Mouse (Mus musculus) forebrain, embryonic 12.5 days (tissue): Measurements from ENCODE around the gene Golga3. TPM values are rescaled to one million over a fixed set of nuclear protein-coding genes. Genes with fewer than 3 reads are reported as not detected.

Experiments
- ATAC-seq: fragments of 200-750 bp; cut with Nextera tagmentation; 2 replicates; pipeline ENCODE4 v1.8.0; 2017; ENCODE audit warnings: moderate TSS enrichment; ENCODE audit not compliant: low FRiP score
- H3K27ac ChIP-seq: fragments of 300-500 bp; sonication (generic); 2 replicates; pipeline ENCODE4 v1.5.1; 2016; ENCODE audit warnings: mild to moderate bottlenecking
- H3K27me3 ChIP-seq: fragments of 300-500 bp; sonication (generic); 2 replicates; pipeline ENCODE4 v1.6.1; 2016; ENCODE audit warnings: mild to moderate bottlenecking
- H3K36me3 ChIP-seq: fragments of 300-500 bp; sonication (generic); replicated peaks from 2 replicates; pipeline ENCODE4 v1.6.1; 2016; ENCODE audit warnings: mild to moderate bottlenecking
- H3K4me1 ChIP-seq: fragments of 300-500 bp; sonication (generic); 2 replicates; pipeline ENCODE4 v1.6.1; 2016
- H3K4me2 ChIP-seq: fragments of 300-500 bp; sonication (generic); 2 replicates; pipeline ENCODE4 v1.6.1; 2016; ENCODE audit warnings: mild to moderate bottlenecking, moderate library complexity
- H3K4me3 ChIP-seq: fragments of 300-500 bp; sonication (generic); replicated peaks from 2 replicates; pipeline ENCODE4 v1.5.1; 2016; ENCODE audit warnings: mild to moderate bottlenecking
- H3K9ac ChIP-seq: fragments of 300-500 bp; sonication (generic); 2 replicates; pipeline ENCODE4 v1.6.1; 2016; ENCODE audit warnings: mild to moderate bottlenecking
- H3K9me3 ChIP-seq: fragments of 300-500 bp; sonication (generic); 2 replicates; pipeline ENCODE4 v1.6.1; 2016
- WGBS: fragments of 180-500 bp; shearing (Covaris S2); methylation state at CpG from one replicate; pipeline ENCODE4 v1.1.7; 2016; 5-methylcytosine and 5-hydroxymethylcytosine counted together
- polyA plus RNA-seq: library from polyadenylated mRNA; unstranded; fragments of >200 nt; fragmentation: Nextera tagmentation; extraction: Ambion mirVana; gene quantifications from 2 replicates; pipeline ENCODE4 v1.2.1, GENCODE M21; 2016

Golga3 gene
- polyA plus RNA-seq = 23.0 and 24.6 TPM in 2 replicates

- under 1% methylated on average over 41 of the region's 41 CpGs for WGBS
- peak within 1 kb of the TSS; percentile 67 for H3K27ac ChIP-seq
- peaks cover 6% of the 10 kb centered on the region for H3K36me3 ChIP-seq
- H3K4me2 ChIP-seq = peak within 1 kb of the TSS; percentile 87
- H3K9me3 ChIP-seq = no peaks in the 10 kb centered on the region
- peaks cover 13% of the 10 kb centered on the region for H3K4me1 ChIP-seq
- peak; percentile 99 for ATAC-seq
- no peaks in the 10 kb centered on the region for H3K27me3 ChIP-seq
- peak within 1 kb of the TSS; percentile 87 for H3K9ac ChIP-seq
- H3K4me3 ChIP-seq = peak within 1 kb of the TSS; percentile 92
Observed at GRCm38 (mm10) chr5:110176362-110177020, at the start of gene Golga3. Gene Golga3, plus strand, starts transcription at chr5:110176701.

DNA sequence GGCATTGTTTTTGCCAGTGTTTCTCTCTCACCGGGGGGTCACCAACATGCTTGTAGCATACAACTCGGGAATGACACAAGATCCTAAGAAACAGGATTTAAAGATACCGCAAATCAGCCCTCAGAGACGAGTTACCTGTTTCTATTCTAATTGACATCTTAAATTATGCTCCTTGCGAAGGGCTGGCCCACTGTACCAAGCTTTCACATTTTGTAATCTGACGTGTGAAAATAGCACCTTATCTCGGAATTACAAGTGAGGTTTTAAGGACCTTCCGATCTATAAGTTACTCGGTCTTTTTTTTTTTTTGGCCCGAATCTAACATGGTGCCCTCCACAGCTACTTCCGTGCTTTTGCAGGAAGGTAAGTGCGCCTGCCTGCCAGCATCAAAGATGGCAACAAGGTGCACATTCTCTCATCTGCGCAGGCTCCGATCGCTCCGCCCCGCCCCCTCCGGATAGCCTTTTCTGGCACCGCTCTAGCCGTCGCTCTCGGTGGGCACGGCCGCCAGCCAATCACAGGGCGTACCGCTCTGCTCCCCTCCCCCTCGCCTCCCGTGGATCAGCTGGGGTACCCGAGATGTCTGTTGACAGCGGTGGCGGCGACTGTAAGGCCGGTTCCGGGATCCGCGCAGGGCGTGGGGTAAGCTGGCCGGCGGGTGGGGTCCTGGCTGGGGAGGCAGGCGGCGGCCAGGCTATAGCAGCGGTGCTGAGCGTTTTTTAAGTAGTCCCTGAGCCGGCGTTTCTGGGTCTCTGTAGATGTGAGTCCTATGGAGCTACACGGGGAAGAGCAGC is 41.0 kb upstream of the Golga3 start, which contains the start of gene Chfr:
Chfr (plus strand) TSS at position 550 of the 794 bp plus-strand sequence.
- Histone ChIP-seq H3K27ac (peak within 1 kb of the TSS; percentile 78), H3K9ac (peak within 1 kb of the TSS; percentile 81), H3K4me3 (peak within 1 kb of the TSS; percentile 86), H3K4me2 (peak within 1 kb of the TSS; percentile 64), H3K9me3 (0 out of 2 replicates have a peak, but pooled peaks cover 2% of the 10 kb centered on the region), H3K27me3 (no peaks in the 10 kb centered on the region), H3K4me1 (peaks cover 7% of the 10 kb centered on the region; the same call in 1 of the 2 replicates), H3K36me3 (peaks cover 7% of the 10 kb centered on the region)
- 4% methylated on average over 46 of the region's 46 CpGs for WGBS
- peak; percentile 100 for ATAC-seq

- Histone ChIP-seq H3K4me1 (peaks cover 7% of the 10 kb centered on the region; the same call in 1 of the 2 replicates), H3K9me3 (0 out of 2 replicates have a peak, but pooled peaks cover 2% of the 10 kb centered on the region), H3K4me2 (peak overlapping the region; percentile 64), H3K27me3 (no peaks in the 10 kb centered on the region), H3K4me3 (peak overlapping the region; percentile 86), H3K27ac (peak overlapping the region; percentile 78), H3K36me3 (peaks cover 7% of the 10 kb centered on the region; the same call in 1 of the 2 replicates), H3K9ac (peak overlapping the region; percentile 81)
- peak; percentile 67 for ATAC-seq
- 7% methylated on average over 18 of the region's 18 CpGs for WGBS
Observed at GRCm38 (mm10) chr5:110136087-110136464, 40.4 kb upstream of the Golga3 start.

DNA sequence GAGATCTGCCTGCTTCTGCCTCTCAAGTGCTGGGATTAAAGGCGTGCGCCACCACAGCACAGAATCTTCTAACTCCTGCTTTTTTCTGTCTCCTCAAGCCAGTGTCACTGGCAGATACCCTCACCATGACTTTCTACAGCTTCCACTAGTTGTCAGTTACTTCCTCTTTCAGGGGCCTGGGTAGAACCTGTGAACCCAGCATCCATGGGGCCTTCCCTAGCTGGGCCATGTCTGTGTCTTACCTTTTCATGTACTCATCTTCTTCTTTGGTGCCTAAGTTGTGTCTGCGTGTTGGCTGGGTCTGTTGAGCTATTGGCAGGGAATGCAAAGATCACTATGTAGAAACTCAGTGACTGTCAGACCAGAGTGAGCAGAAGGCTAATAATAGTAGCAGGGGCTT is 38.7 kb upstream of the Golga3 start:
- H3K4me2 ChIP-seq = no peak overlapping the region
- H3K27me3 ChIP-seq = no peaks in the 10 kb centered on the region
- H3K36me3 ChIP-seq = peaks cover 17% of the 10 kb centered on the region
- H3K9ac ChIP-seq = no peak overlapping the region
- H3K9me3 ChIP-seq = 0 out of 2 replicates have a peak, but pooled peaks cover 2% of the 10 kb centered on the region
- no peak overlapping the region for H3K4me3 ChIP-seq
- 94% methylated on average over 3 of the region's 3 CpGs for WGBS
- ATAC-seq = no peak
- no peak overlapping the region for H3K27ac ChIP-seq
- H3K4me1 ChIP-seq = peaks cover 7% of the 10 kb centered on the region; the same call in 1 of the 2 replicates

GRCm38 (mm10) chr5:110139325-110139724 is 37.2 kb upstream of the Golga3 start:
- ATAC-seq = no peak
- Histone ChIP-seq H3K9me3 (no peaks in the 10 kb centered on the region), H3K36me3 (peaks cover 28% of the 10 kb centered on the region), H3K4me2 (no peak overlapping the region), H3K27ac (no peak overlapping the region), H3K4me3 (no peak overlapping the region), H3K27me3 (no peaks in the 10 kb centered on the region), H3K4me1 (peaks cover 7% of the 10 kb centered on the region; the same call in 1 of the 2 replicates), H3K9ac (no peak overlapping the region)
- WGBS = 100% methylated on average over 3 of the region's 3 CpGs

GRCm38 (mm10) chr5:110140424-110140823 is 36.1 kb upstream of the Golga3 start:
- no peak for ATAC-seq
- no peak overlapping the region for H3K4me2 ChIP-seq
- H3K9ac ChIP-seq = no peak overlapping the region
- H3K27me3 ChIP-seq = no peaks in the 10 kb centered on the region
- H3K4me3 ChIP-seq = no peak overlapping the region
- no peak overlapping the region for H3K27ac ChIP-seq
- H3K36me3 ChIP-seq = peaks cover 39% of the 10 kb centered on the region
- peaks cover 7% of the 10 kb centered on the region; the same call in 1 of the 2 replicates for H3K4me1 ChIP-seq
- 89% methylated on average over 7 of the region's 7 CpGs for WGBS
- no peaks in the 10 kb centered on the region for H3K9me3 ChIP-seq

GRCm38 (mm10) chr5:110142309-110142708 is 34.2 kb upstream of the Golga3 start:
- no peak overlapping the region for H3K4me3 ChIP-seq
- H3K27ac ChIP-seq = no peak overlapping the region
- peaks cover 55% of the 10 kb centered on the region for H3K36me3 ChIP-seq
- no peaks in the 10 kb centered on the region for H3K4me1 ChIP-seq
- 92% methylated on average over 2 of the region's 2 CpGs for WGBS
- no peak overlapping the region for H3K9ac ChIP-seq
- H3K27me3 ChIP-seq = no peaks in the 10 kb centered on the region
- H3K4me2 ChIP-seq = no peak overlapping the region
- no peaks in the 10 kb centered on the region for H3K9me3 ChIP-seq
- no peak for ATAC-seq

GRCm38 (mm10) chr5:110143007-110143406 is 33.5 kb upstream of the Golga3 start:
- H3K36me3 ChIP-seq = peaks cover 62% of the 10 kb centered on the region
- H3K4me2 ChIP-seq = no peak overlapping the region
- H3K27ac ChIP-seq = no peak overlapping the region
- H3K27me3 ChIP-seq = no peaks in the 10 kb centered on the region
- no peak overlapping the region for H3K9ac ChIP-seq
- no peak for ATAC-seq
- 88% methylated on average over 5 of the region's 5 CpGs for WGBS
- H3K9me3 ChIP-seq = no peaks in the 10 kb centered on the region
- H3K4me3 ChIP-seq = no peak overlapping the region
- no peaks in the 10 kb centered on the region for H3K4me1 ChIP-seq

DNA sequence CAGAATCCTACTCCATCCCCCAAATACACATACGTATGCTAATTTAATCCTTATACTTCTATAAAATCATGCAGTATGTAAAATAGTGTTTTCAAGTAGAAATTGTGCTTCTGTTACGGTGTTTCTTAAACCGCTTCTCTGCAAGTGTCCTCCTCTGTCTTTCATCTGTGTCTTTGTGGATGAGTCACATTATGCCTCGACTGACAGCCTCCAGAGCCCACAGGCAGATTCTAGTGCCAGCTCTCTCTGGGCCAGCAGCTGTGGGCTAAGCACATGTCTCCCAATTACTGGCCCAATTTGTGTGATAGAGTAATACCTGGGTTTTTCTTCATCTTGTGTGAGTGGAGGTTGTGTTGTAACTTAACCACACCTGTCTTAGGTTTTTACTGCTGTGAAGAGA is 7.1 kb upstream of the Golga3 start:
- Histone ChIP-seq H3K36me3 (peaks cover 57% of the 10 kb centered on the region), H3K27me3 (no peaks in the 10 kb centered on the region), H3K4me2 (no peak overlapping the region), H3K27ac (no peak overlapping the region), H3K4me3 (no peak overlapping the region), H3K4me1 (no peaks in the 10 kb centered on the region), H3K9me3 (no peaks in the 10 kb centered on the region), H3K9ac (no peak overlapping the region)
- 97% methylated on average over 4 of the region's 4 CpGs for WGBS
- no peak for ATAC-seq

DNA sequence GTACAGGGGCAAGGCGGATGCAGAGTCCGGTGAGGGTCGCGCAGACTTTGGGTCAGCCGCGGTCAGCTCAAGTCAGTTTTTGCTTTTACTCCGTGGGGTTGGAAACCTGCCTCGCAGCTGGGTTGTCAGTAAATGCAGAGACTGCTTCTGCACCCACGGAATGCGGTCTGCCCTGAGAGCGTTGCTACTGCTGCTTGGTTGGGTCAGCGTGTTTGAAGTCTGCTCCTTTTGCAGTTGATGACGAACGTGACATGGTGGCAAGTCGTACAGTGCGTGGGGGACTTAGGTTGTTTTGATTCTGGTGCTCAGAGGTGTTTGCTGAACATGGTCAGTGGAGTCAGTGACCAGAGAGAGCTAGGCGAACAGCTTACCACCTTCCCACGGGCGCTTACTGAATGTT is 520 bp downstream of the Golga3 start:
- H3K4me2 ChIP-seq = peak overlapping the region; percentile 87
- peak overlapping the region; percentile 87 for H3K9ac ChIP-seq
- peak overlapping the region; percentile 67 for H3K27ac ChIP-seq
- WGBS = 6% methylated on average over 19 of the region's 19 CpGs
- H3K27me3 ChIP-seq = no peaks in the 10 kb centered on the region
- H3K9me3 ChIP-seq = no peaks in the 10 kb centered on the region
- peaks cover 5% of the 10 kb centered on the region; the same call in 1 of the 2 replicates for H3K36me3 ChIP-seq
- peaks cover 13% of the 10 kb centered on the region for H3K4me1 ChIP-seq
- peak overlapping the region; percentile 92 for H3K4me3 ChIP-seq
- ATAC-seq = peak; percentile 30; the same call in 1 of the 2 replicates

DNA sequence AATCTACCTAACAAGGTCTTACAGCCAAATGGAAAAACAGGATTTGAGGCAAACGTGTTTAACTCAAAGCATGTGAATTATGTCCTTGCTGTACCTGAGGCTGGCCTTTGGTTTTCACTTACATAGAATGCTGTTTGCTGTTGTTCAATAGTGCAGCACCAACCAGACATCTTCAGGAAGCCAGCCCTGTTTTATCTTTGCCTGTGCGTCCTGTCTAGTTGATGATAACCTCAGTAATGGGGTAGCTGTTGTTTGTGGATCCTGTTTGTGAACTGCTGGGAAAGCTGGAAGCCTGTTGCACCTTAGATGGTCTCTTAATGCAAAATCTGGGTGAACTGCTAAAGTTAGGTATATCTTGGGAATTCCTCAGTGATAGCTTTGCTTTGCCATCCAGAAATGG is 2.1 kb downstream of the Golga3 start:
- 86% methylated on average over 2 of the region's 2 CpGs for WGBS
- H3K27ac ChIP-seq = no peak overlapping the region
- H3K9ac ChIP-seq = no peak overlapping the region
- H3K9me3 ChIP-seq = no peaks in the 10 kb centered on the region
- H3K27me3 ChIP-seq = no peaks in the 10 kb centered on the region
- ATAC-seq = no peak
- H3K4me1 ChIP-seq = peaks cover 13% of the 10 kb centered on the region
- H3K4me2 ChIP-seq = no peak overlapping the region
- H3K36me3 ChIP-seq = peaks cover 8% of the 10 kb centered on the region; the same call in 1 of the 2 replicates
- no peak overlapping the region for H3K4me3 ChIP-seq

GRCm38 (mm10) chr5:110181716-110182115 is 5.2 kb downstream of the Golga3 start:
- Histone ChIP-seq H3K4me2 (no peak overlapping the region), H3K9ac (no peak overlapping the region), H3K27me3 (no peaks in the 10 kb centered on the region), H3K4me1 (peaks cover 10% of the 10 kb centered on the region), H3K4me3 (no peak overlapping the region), H3K9me3 (no peaks in the 10 kb centered on the region), H3K36me3 (peaks cover 34% of the 10 kb centered on the region), H3K27ac (no peak overlapping the region)
- no peak for ATAC-seq
- WGBS = 93% methylated on average over 5 of the region's 5 CpGs
